Mouse (Mus musculus) heart, embryonic 15.5 days (tissue): ENCODE results near the gene Ints6. TPM values are rescaled to one million over a fixed set of nuclear protein-coding genes. Genes with fewer than 3 reads are reported as not detected.

Source experiments
- ATAC-seq: fragments of 200-750 bp; cut with Nextera tagmentation; replicated peaks from 2 replicates; pipeline ENCODE4 v1.8.0; 2017; ENCODE audit warnings: low read depth, moderate TSS enrichment; ENCODE audit not compliant: insufficient number of reproducible peaks, insufficient read depth, low FRiP score
- H3K27ac ChIP-seq: fragments of 300-500 bp; sonication (generic); 2 replicates; pipeline ENCODE4 v1.5.1; 2015; ENCODE audit warnings: mild to moderate bottlenecking, inconsistent platforms
- H3K27me3 ChIP-seq: fragments of 300-500 bp; sonication (generic); 2 replicates; pipeline ENCODE4 v1.6.1; 2015; ENCODE audit warnings: inconsistent platforms
- H3K36me3 ChIP-seq: fragments of 300-500 bp; sonication (generic); 2 replicates; pipeline ENCODE4 v1.6.1; 2015; ENCODE audit warnings: mild to moderate bottlenecking, inconsistent platforms
- H3K4me1 ChIP-seq: fragments of 300-500 bp; sonication (generic); replicated peaks from 2 replicates; pipeline ENCODE4 v1.6.1; 2015; ENCODE audit warnings: inconsistent platforms
- H3K4me2 ChIP-seq: fragments of 300-500 bp; sonication (generic); 2 replicates; pipeline ENCODE4 v1.6.1; 2015; ENCODE audit warnings: inconsistent platforms, mild to moderate bottlenecking, moderate library complexity
- H3K4me3 ChIP-seq: fragments of 300-500 bp; sonication (generic); 2 replicates; pipeline ENCODE4 v1.5.1; 2015; ENCODE audit warnings: mild to moderate bottlenecking, inconsistent platforms
- H3K9ac ChIP-seq: fragments of 300-500 bp; sonication (generic); 2 replicates; pipeline ENCODE4 v1.6.1; 2015; ENCODE audit warnings: mild to moderate bottlenecking, inconsistent platforms
- H3K9me3 ChIP-seq: fragments of 300-500 bp; sonication (generic); replicated peaks from 2 replicates; pipeline ENCODE4 v1.6.1; 2016; ENCODE audit warnings: inconsistent platforms
- WGBS: fragments of 180-500 bp; shearing (Covaris S2); methylation state at CpG from one replicate; pipeline ENCODE4 v1.1.7; 2015; ENCODE audit warnings: mixed read lengths; 5-methylcytosine and 5-hydroxymethylcytosine counted together
- polyA plus RNA-seq: library from polyadenylated mRNA; unstranded; fragments of >200 nt; fragmentation: Nextera tagmentation; extraction: Ambion mirVana; gene quantifications from 2 replicates; pipeline ENCODE4 v1.2.1, GENCODE M21; 2015

Ints6 gene
- 12.6 and 12.8 TPM in 2 replicates for polyA plus RNA-seq

DNA sequence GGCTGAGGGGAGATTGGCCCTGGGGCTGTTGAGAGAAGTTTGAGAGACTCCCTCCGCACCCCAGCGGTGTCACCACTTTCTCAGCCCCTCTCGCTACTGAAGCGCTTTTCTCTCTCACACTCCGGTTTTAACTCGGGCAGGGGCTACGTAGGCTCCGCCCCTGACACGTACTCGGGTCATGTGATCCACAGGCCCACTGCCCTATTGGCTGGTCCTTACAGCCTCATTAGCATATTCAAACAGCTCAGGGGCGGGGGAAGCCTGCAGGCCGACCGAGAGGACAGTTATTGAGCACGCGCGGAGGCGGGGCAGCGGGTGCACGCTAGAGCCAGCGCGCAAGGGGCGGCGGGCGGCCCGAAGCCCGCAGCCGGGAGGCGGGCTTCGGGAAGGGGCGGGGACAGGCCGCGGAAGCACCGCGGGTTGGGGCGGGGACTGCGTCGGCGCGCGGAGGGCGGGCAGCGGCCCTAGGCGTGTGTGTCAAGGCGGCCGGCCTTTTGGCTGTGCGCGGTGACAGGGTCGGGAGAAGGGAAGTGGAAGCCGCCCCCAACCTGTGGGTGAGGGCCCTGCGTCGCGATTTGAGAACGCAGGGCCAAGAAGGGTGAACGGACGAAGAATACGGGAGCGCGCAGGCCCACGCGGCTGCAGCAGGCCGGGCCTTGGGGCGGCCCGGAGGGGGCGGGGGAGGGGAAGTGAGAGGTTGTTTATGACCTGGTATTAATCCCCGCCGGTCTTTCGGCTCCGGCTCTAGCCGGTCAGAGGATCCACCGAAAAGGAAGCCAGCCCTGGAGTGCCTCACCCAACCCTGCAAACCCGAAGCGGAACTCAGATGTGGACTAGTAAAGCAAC lies at the start of gene Ints6:
TSS of gene Ints6 (minus strand) at position 134 of the 846 bp plus-strand sequence.
- Histone ChIP-seq H3K4me1 (peaks cover 16% of the 10 kb centered on the region; the same call in 1 of the 2 replicates), H3K9me3 (no peaks in the 10 kb centered on the region), H3K4me2 (peak within 1 kb of the TSS; percentile 80), H3K27ac (peak within 1 kb of the TSS; percentile 100), H3K4me3 (peak within 1 kb of the TSS; percentile 97), H3K9ac (peak within 1 kb of the TSS; percentile 100), H3K27me3 (no peaks in the 10 kb centered on the region), H3K36me3 (peaks cover 11% of the 10 kb centered on the region; the same call in 1 of the 2 replicates)
- peak; percentile 96 for ATAC-seq
- under 1% methylated on average over 54 of the region's 72 CpGs for WGBS

DNA sequence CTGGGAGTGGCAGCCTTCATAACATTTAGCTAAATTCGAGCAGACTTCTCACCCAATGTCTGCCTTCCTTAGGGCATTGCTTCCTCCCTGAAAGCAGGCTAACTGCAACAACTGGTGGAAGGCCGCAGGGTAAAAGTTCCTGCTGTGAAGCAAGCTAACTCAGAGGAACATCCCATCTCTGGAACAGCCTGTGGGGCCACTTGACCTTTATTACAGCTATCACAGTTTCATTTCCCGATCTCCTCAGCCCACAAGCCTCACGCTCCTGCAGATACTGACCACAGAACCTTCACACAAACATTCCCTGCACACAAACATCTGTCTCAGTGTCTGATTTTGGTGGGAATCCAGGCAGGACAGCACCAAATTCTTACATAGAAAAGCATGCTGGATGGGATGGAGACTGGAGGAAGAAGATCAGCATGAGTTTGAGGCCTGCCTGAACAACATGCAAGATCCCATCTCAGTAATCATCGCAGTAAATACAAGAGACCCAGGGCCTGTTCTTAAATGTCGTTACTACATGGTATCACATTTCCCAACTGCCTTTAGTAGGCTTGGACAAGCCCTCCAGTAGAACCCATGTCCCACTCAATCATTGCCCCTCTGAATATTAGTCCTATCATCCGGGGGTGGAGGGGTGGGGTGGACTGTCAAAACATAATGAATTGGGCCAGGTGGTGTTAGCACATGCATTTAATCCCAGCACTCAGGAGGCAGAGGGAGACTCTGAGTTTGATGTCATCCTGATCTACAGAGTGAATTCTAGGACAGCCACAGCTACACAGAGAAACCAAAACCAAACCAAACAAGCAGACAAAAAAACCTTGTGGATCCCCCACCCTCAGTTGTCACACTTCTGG lies 47.9 kb upstream of the Ints6 start:
- no peaks in the 10 kb centered on the region for H3K36me3 ChIP-seq
- H3K27me3 ChIP-seq = no peaks in the 10 kb centered on the region
- H3K4me2 ChIP-seq = no peak overlapping the region
- ATAC-seq = no peak
- H3K27ac ChIP-seq = no peak overlapping the region
- no peaks in the 10 kb centered on the region for H3K9me3 ChIP-seq
- WGBS = 50% methylated on average over 7 of the region's 7 CpGs
- H3K4me1 ChIP-seq = no peaks in the 10 kb centered on the region
- H3K9ac ChIP-seq = no peak overlapping the region
- no peak overlapping the region for H3K4me3 ChIP-seq

DNA sequence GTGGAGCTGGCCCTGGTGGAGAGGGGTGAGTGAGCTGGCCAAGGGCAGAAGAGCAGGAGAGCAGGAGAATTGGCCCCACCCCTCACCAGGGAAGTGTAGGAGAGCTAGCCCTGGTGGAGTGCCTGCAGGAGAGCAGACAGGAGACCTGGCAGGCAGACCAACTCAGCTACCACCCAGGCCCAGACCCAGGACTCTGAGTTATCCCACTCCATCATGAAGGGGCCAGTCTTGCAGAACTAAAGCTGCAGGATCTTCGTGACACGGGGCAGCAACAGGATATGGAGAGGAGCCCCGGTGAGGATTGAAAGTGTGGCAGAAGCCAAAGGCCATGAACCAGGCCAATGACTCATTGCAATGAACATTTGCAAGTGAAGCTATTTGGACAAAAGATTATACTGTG lies 46.0 kb upstream of the Ints6 start:
- Histone ChIP-seq H3K4me2 (no peak overlapping the region), H3K27me3 (no peaks in the 10 kb centered on the region), H3K9ac (no peak overlapping the region), H3K27ac (no peak overlapping the region), H3K9me3 (no peaks in the 10 kb centered on the region), H3K4me1 (no peaks in the 10 kb centered on the region), H3K36me3 (no peaks in the 10 kb centered on the region), H3K4me3 (no peak overlapping the region)
- no peak for ATAC-seq
- WGBS = 47% methylated on average over 3 of the region's 3 CpGs

DNA sequence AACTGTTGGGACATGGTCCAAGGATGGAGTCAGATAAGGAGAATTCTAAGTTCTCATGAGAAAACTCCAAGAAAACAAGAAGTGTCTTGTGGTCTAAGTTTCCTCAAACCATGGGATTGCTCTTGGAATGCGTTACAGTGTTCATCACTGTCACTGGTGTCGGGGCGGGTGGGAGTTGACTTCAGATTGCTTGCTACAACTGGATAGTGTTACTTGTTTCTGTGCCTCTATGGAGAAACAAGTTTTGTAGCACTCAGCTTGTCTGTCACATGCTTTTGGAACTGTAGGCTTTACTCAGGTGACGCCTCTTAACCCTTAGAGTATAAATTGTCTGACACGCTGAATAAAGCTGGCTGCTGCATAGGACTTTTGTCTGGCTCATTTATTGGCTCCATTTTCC lies 42.2 kb upstream of the Ints6 start:
- no peak overlapping the region for H3K27ac ChIP-seq
- ATAC-seq = no peak
- 67% methylated on average over 5 of the region's 5 CpGs for WGBS

DNA sequence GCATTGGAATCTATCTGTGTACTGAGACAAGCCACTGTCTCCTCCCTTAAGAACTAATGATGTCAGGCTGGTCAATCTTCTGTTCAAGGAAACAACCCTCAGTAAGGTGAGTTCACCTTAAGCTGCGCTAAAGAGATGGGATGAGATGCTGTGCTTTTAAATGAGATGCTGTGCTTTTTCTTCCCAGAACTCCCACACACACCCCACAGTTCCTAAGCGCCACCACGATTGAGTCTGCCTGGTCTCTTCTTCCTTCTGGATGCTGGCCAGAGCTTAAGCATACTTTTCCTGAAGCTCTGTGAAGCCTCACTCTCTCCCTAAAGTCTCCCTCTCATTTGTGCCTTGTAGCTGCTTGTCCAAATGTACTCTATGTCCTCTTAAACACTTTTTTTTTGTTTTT lies 39.8 kb upstream of the Ints6 start:
- 64% methylated on average over 3 of the region's 3 CpGs for whole genome bisulfite sequencing
- H3K4me3 ChIP-seq = no peak overlapping the region
- no peaks in the 10 kb centered on the region for H3K27me3 ChIP-seq
- H3K9me3 ChIP-seq = no peaks in the 10 kb centered on the region
- no peak overlapping the region for H3K27ac ChIP-seq
- H3K4me1 ChIP-seq = no peaks in the 10 kb centered on the region
- H3K9ac ChIP-seq = no peak overlapping the region
- H3K4me2 ChIP-seq = no peak overlapping the region
- no peak for ATAC-seq
- no peaks in the 10 kb centered on the region for H3K36me3 ChIP-seq

More for the DNA sequence above, 42.2 kb upstream of the Ints6 start:
- Histone ChIP-seq H3K4me3 (no peak overlapping the region), H3K4me2 (no peak overlapping the region), H3K27me3 (no peaks in the 10 kb centered on the region), H3K36me3 (no peaks in the 10 kb centered on the region), H3K4me1 (no peaks in the 10 kb centered on the region), H3K9me3 (no peaks in the 10 kb centered on the region), H3K9ac (no peak overlapping the region)

DNA sequence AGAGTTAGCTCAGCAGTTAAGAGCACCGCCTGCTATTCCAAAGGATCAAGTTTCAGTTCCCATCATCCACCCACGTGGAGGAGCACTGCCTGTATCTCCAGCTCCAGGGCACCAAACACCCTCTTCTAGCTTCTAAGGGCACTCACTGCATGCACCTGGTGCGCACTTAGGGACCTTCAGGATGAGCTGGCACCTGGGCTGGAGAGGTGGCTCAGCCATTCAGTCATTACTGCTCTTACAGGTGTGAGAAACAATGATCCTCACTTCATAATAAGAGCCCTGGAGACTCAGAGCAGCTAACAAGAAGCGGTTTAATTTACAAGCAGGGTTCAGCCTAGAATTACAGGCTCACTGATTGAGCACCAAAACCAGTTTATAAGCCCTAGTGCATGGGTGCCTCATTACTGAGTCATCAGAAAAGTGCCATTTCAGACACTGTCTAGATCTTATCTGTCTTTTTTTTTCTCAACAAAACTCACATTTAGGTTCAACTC lies 37.7 kb upstream of the Ints6 start:
- H3K9me3 ChIP-seq = no peaks in the 10 kb centered on the region
- no peaks in the 10 kb centered on the region for H3K27me3 ChIP-seq
- no peak for ATAC-seq
- no peaks in the 10 kb centered on the region for H3K36me3 ChIP-seq
- H3K4me1 ChIP-seq = no peaks in the 10 kb centered on the region
- 7% methylated on average over 4 of the region's 4 CpGs for WGBS
- no peak overlapping the region for H3K27ac ChIP-seq
- peak overlapping the region; percentile 22; the same call in 1 of the 2 replicates for H3K4me3 ChIP-seq
- no peak overlapping the region for H3K9ac ChIP-seq
- peak overlapping the region; percentile 58 for H3K4me2 ChIP-seq

DNA sequence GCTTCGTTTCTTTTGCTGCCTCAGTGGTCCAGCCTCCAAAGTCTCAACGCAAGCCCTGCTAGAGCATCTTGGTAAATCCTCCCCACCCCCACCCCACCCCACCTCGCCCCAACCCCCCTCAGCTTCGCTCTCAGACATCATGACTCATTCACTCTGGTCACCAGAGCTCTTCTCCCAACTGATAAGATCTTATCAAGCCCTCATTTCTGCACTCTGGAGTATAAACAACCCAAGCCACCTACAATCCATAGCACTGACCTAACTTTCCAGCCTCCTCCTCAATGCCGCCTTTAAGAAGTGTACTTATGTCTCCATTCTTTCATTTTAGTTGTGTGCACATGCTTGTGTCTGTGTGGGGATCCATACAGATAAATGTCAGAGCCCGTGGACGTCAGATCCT lies 34.8 kb upstream of the Ints6 start:
- H3K36me3 ChIP-seq = no peaks in the 10 kb centered on the region
- H3K27me3 ChIP-seq = no peaks in the 10 kb centered on the region
- ATAC-seq = no peak
- no peaks in the 10 kb centered on the region for H3K9me3 ChIP-seq
- H3K27ac ChIP-seq = no peak overlapping the region
- H3K9ac ChIP-seq = no peak overlapping the region
- WGBS = 55% methylated on average over 7 of the region's 7 CpGs
- no peaks in the 10 kb centered on the region for H3K4me1 ChIP-seq
- H3K4me2 ChIP-seq = no peak overlapping the region
- H3K4me3 ChIP-seq = no peak overlapping the region

DNA sequence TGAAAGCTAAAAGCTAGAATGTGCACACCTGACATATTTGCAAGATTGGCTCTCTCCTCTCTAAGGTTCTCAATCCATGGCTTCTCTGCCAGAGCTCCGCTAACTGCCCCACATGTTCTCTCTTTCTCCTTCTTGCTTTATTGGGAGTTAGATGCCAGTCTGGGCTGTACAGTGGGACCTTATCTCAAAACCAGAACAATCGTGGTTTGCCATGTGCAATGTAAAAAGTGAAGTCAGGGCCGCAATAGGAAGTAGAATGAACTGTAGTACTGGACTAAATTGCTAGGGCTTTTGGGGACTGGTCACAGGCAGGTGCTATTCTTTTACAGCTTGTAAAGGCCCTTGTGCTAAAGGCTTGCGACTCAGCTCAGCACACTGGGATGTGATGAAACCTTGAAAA lies 28.3 kb upstream of the Ints6 start:
- Histone ChIP-seq H3K9ac (no peak overlapping the region), H3K36me3 (no peaks in the 10 kb centered on the region), H3K27ac (no peak overlapping the region), H3K4me1 (no peaks in the 10 kb centered on the region), H3K4me2 (no peak overlapping the region), H3K9me3 (no peaks in the 10 kb centered on the region), H3K4me3 (no peak overlapping the region), H3K27me3 (no peaks in the 10 kb centered on the region)
- WGBS = 63% methylated on average over 4 of the region's 4 CpGs
- ATAC-seq = no peak

DNA sequence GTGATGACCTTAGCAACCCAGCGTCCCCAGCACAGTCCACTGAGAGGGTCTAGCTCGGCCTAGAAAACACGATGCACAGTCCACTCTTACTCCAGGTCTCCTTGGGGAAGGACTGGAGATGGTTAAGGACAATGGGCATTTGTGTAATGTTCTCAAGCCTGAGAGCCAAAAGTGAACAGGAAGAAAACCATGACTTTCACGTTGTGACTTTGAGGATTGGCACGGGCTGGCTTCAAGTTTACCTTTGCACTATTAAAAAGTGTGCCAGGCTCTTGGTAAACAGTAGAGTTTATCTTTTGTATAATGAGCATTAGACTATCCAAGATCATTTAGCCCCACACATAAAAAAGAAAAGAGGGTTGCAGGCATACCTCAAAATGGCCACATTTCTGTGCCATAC lies 22.0 kb upstream of the Ints6 start:
- Histone ChIP-seq H3K4me1 (peaks cover 8% of the 10 kb centered on the region), H3K36me3 (no peaks in the 10 kb centered on the region), H3K9ac (no peak overlapping the region), H3K27ac (no peak overlapping the region), H3K27me3 (no peaks in the 10 kb centered on the region), H3K9me3 (no peaks in the 10 kb centered on the region), H3K4me3 (no peak overlapping the region), H3K4me2 (no peak overlapping the region)
- 73% methylated on average over 5 of the region's 5 CpGs for WGBS
- no peak for ATAC-seq

DNA sequence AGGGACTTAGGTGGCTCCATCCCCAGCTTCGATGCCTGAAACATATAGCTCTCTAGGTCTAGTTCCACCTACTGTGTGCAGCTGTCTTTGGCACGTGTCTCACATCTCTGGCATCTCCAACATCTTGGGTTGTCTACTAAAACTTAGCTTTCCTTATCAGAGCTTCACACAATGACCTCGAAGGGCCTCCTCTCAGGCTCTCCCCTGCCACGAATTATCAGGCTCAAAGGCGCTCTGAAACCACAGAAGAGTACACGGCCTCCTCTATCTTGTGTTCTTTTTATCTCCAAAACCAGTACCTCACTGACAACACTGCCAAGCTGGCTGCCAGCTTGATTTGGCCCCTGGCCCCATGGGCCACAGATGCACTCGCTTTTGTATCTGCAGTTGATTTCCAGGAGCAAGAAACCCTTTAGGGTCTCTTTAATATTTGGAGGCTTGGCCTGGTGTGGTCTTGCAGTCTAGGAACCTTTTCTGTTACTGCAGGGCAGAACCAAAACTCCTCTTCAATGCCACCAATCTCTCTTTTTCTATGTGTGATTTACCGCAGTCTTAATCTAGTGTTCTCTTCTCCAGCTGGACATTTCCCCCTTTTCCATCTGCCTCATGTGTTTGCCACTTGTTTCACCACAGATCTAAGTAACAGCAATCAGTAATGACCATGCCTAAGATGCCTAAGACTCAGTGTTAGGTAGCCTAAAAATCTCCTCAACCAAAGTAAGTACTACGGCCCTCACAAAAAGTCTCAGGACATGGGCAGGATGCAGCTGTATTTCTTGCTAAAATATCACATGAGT lies 19.7 kb upstream of the Ints6 start:
- H3K9ac ChIP-seq = no peak overlapping the region
- H3K4me3 ChIP-seq = no peak overlapping the region
- no peak overlapping the region for H3K27ac ChIP-seq
- no peaks in the 10 kb centered on the region for H3K27me3 ChIP-seq
- ATAC-seq = no peak
- H3K4me2 ChIP-seq = no peak overlapping the region
- H3K36me3 ChIP-seq = no peaks in the 10 kb centered on the region
- WGBS = 40% methylated on average over 9 of the region's 9 CpGs
- no peaks in the 10 kb centered on the region for H3K9me3 ChIP-seq
- peaks cover 8% of the 10 kb centered on the region for H3K4me1 ChIP-seq

DNA sequence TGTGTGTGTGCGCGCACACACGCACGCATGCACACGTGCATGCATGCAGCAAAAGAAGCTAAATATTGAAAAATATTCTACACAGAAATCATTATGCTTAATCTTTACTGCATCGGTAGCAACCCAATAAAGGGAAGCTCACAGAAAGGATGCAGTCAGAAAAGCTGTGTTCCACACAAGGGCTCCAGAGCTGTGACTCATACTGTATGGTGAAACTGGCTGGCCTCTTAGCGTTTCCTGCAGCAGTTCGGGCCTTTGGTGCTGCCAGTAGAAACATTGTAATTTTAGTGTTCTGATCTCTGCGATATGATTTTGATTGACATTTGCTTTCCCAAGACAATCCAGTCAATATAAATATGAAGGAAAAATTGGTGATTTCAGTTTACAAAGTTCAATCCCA lies 17.1 kb upstream of the Ints6 start:
- peaks cover 8% of the 10 kb centered on the region for H3K4me1 ChIP-seq
- no peak overlapping the region for H3K4me3 ChIP-seq
- H3K27ac ChIP-seq = no peak overlapping the region
- 88% methylated on average over 9 of the region's 9 CpGs for WGBS
- H3K9ac ChIP-seq = no peak overlapping the region
- no peaks in the 10 kb centered on the region for H3K27me3 ChIP-seq
- H3K36me3 ChIP-seq = no peaks in the 10 kb centered on the region
- ATAC-seq = no peak
- no peaks in the 10 kb centered on the region for H3K9me3 ChIP-seq
- no peak overlapping the region for H3K4me2 ChIP-seq
